Mouse (Mus musculus) layer of hippocampus, postnatal 25 days (tissue): Measurements from ENCODE around the gene Gm9837. TPM values are rescaled to one million over a fixed set of nuclear protein-coding genes. Genes with fewer than 3 reads are reported as not detected.
"Not testable (repeated sequence)": the region's sequence is repeated elsewhere in the genome, so short reads cannot be mapped to it uniquely, and the experiment has no call there.

Experiments
- DNase-seq, 2 experiments: peaks; one replicate each; pipeline ENCODE4 v3.0.0; 2022; ENCODE audit warnings: mixed read lengths in 2 of 2, low spot score in 1 of 2; ENCODE audit errors: extremely low spot score in 1 of 2
- total RNA-seq, 2 experiments: library from RNA; stranded (reverse); gene quantifications; 2 replicates each; pipeline ENCODE4 v1.2.3; 2021

Gene Gm9837
- total RNA-seq, 2 experiments from 2014 or later: not detected

DNA sequence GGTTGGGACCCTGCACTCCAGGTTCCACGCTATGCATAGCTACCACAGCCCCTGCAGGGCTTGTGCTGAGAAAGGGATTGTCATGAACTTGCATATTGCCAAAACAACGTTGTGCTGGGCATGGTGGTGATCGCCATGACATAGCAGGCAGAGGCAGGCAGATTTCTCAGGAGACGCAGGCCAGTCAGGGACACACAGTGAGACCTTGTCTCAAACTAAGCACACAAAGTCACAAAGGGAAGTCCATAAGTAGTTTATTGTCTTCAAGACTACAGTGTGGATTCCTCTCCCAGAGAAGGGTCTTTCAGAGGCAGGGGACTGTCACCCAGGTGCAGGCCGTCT is 41.6 kb downstream of the Gm9837 start:
- DNase-seq: no peak

- no peak for DNase-seq
Measured at GRCm38 (mm10) chr11:53427993-53428715, 42.1 kb downstream of the Gm9837 start.

- not testable (repeated sequence) for DNase-seq
Measured at GRCm38 (mm10) chr11:53426914-53427313, 43.4 kb downstream of the Gm9837 start.

- no peak for DNase-seq
Measured at GRCm38 (mm10) chr11:53425711-53426255, 44.5 kb downstream of the Gm9837 start.

- DNase-seq: no peak
Measured at GRCm38 (mm10) chr11:53425251-53425650, 45.0 kb downstream of the Gm9837 start.

GRCm38 (mm10) chr11:53424826-53425225 is 45.5 kb downstream of the Gm9837 start:
- DNase-seq: no peak

- DNase-seq: no peak
Measured at GRCm38 (mm10) chr11:53423036-53423435, 47.2 kb downstream of the Gm9837 start, which contains the start of gene Leap2. TSS of gene Leap2 (minus strand) at chr11:53423170.

Other genes starting within 250 kb of the Gm9837 start
- 100 to 1,000 TPM; 173 to 178 TPM for gene Hspa4, start 170.0 kb downstream of the Gm9837 start, total RNA-seq
- gene Zcchc10, start 145.8 kb downstream of the Gm9837 start, total RNA-seq: 10 to 100 TPM in 1 of 2 experiments, 1 to 10 TPM in 1; 9.3 to 10.2 TPM
- gene Aff4, start 119.6 kb downstream of the Gm9837 start, total RNA-seq: 100 to 1,000 TPM; 199 to 222 TPM
- not detected for gene Leap2, start 47.3 kb downstream of the Gm9837 start, total RNA-seq
- gene Uqcrq, start 39.6 kb downstream of the Gm9837 start, total RNA-seq: 100 to 1,000 TPM; 444 to 504 TPM
- gene Gdf9, start 39.5 kb downstream of the Gm9837 start, total RNA-seq: 1 to 10 TPM in 1 of 2 experiments, under 1 TPM in 1; 0.64 to 1.1 TPM
- under 1 TPM; 0.12 to 0.26 TPM for gene Gm10447, start 13.4 kb downstream of the Gm9837 start, total RNA-seq
- gene Shroom1, start 13.3 kb downstream of the Gm9837 start, total RNA-seq: 1 to 10 TPM; 3.8 to 4.1 TPM
- 1 to 10 TPM; 1.8 to 2.5 TPM for gene Gm9945, start 9.7 kb upstream of the Gm9837 start, total RNA-seq
- 100 to 1,000 TPM; 125 to 132 TPM for gene Sowaha, start 9.8 kb upstream of the Gm9837 start, total RNA-seq
- gene Sept8, start 48.8 kb upstream of the Gm9837 start, total RNA-seq: 100 to 1,000 TPM; 252 to 260 TPM
- 100 to 1,000 TPM; 120 to 131 TPM for gene Kif3a, start 96.9 kb upstream of the Gm9837 start, total RNA-seq
- gene Il4, start 148.2 kb upstream of the Gm9837 start, total RNA-seq: not detected
- not detected for gene Il13, start 164.2 kb upstream of the Gm9837 start, total RNA-seq
- 10 to 100 TPM; 10.7 to 13.0 TPM for gene Rad50, start 236.8 kb upstream of the Gm9837 start, total RNA-seq